Mouse (Mus musculus) thymus, adult 2 months (tissue): Measurements from ENCODE around the gene Scube3. TPM values are rescaled to one million over a fixed set of nuclear protein-coding genes. Genes with fewer than 3 reads are reported as not detected.

Experiments used
- DNase-seq: peaks from one replicate; pipeline ENCODE4 v3.0.0; 2021
- H3K27ac ChIP-seq: fragments of 200-500 bp; 2 replicates; pipeline ENCODE4 v1.5.1; 2012; ENCODE audit warnings: low read length, control low read depth; ENCODE audit not compliant: control insufficient read depth, insufficient read depth
- H3K27me3 ChIP-seq: fragments of 200-500 bp; 2 replicates; pipeline ENCODE4 v1.6.1; 2012; ENCODE audit warnings: mild to moderate bottlenecking, low read length, moderate library complexity, mixed read lengths; ENCODE audit not compliant: control insufficient read depth, insufficient read depth
- H3K36me3 ChIP-seq: fragments of 200-500 bp; 2 replicates; pipeline ENCODE4 v1.6.1; 2012; ENCODE audit warnings: mild to moderate bottlenecking, low read length, moderate library complexity; ENCODE audit not compliant: control insufficient read depth, insufficient read depth
- H3K4me1 ChIP-seq: fragments of 200-500 bp; replicated peaks from 2 replicates; pipeline ENCODE4 v1.6.1; 2012; ENCODE audit warnings: low read length; ENCODE audit not compliant: control insufficient read depth, insufficient read depth
- H3K4me3 ChIP-seq: fragments of 200-500 bp; 2 replicates; pipeline ENCODE4 v1.5.1; 2012; ENCODE audit warnings: mild to moderate bottlenecking, low read length, control low read depth, moderate library complexity; ENCODE audit not compliant: control insufficient read depth, insufficient read depth
- CTCF ChIP-seq: fragments of 200-500 bp; IDR thresholded peaks from 2 replicates; pipeline ENCODE4 v1.5.1; 2012; ENCODE audit warnings: mild to moderate bottlenecking, control low read depth, low read length, moderate library complexity, borderline replicate concordance; ENCODE audit not compliant: control insufficient read depth, poor library complexity, insufficient read depth; ENCODE audit errors: extremely low read depth
- POLR2A ChIP-seq: fragments of 200-500 bp; IDR thresholded peaks from 2 replicates; pipeline ENCODE4 v1.6.1; 2012; ENCODE audit warnings: mild to moderate bottlenecking, low read length, control low read depth, moderate library complexity; ENCODE audit not compliant: control insufficient read depth, poor library complexity, insufficient read depth; ENCODE audit errors: extremely low read depth
- WGBS: fragments of 180-500 bp; shearing (Covaris S2); methylation state at CpG from one replicate; pipeline ENCODE4 v1.1.7; 2018; 5-methylcytosine and 5-hydroxymethylcytosine counted together
- polyA plus RNA-seq: library from polyadenylated mRNA; depleted of rRNA; stranded (reverse); fragments of >200 nt; gene quantifications from 2 replicates; pipeline ENCODE4 v1.2.3, GENCODE M21; 2012

The Scube3 gene
- polyA plus RNA-seq, 1 experiment = 1.6 TPM

GRCm38 (mm10) chr17:28180783-28181544 lies 39.0 kb downstream of the Scube3 start:
- Histone ChIP-seq H3K4me1 (peaks cover 23% of the 10 kb centered on the region), H3K36me3 (no peaks in the 10 kb centered on the region), H3K4me3 (no peak overlapping the region), H3K27ac (no peak overlapping the region), H3K27me3 (no peaks in the 10 kb centered on the region)
- TF ChIP-seq CTCF = no peak
- TF ChIP-seq POLR2A = no peak
- DNase-seq = no peak
- 80% methylated on average over 15 of the region's 15 CpGs for WGBS

GRCm38 (mm10) chr17:28184971-28185638 lies 43.2 kb downstream of the Scube3 start:
- H3K4me3 ChIP-seq = no peak overlapping the region
- WGBS = 45% methylated on average over 7 of the region's 7 CpGs
- no peak for TF ChIP-seq POLR2A
- TF ChIP-seq CTCF = no peak
- DNase-seq = no peak
- no peaks in the 10 kb centered on the region for H3K36me3 ChIP-seq
- peaks cover 19% of the 10 kb centered on the region for H3K4me1 ChIP-seq
- no peaks in the 10 kb centered on the region for H3K27me3 ChIP-seq
- no peak overlapping the region for H3K27ac ChIP-seq

- no peak for DNase-seq
- peaks cover 19% of the 10 kb centered on the region for H3K4me1 ChIP-seq
- no peak overlapping the region for H3K27ac ChIP-seq
- no peaks in the 10 kb centered on the region for H3K27me3 ChIP-seq
- TF ChIP-seq POLR2A (no peak), CTCF (no peak)
- H3K36me3 ChIP-seq = no peaks in the 10 kb centered on the region
- 96% methylated on average over 5 of the region's 5 CpGs for WGBS
- no peak overlapping the region for H3K4me3 ChIP-seq
Measured at GRCm38 (mm10) chr17:28188313-28188712, 46.4 kb downstream of the Scube3 start.

- TF ChIP-seq POLR2A = no peak
- no peak for TF ChIP-seq CTCF
- WGBS = 90% methylated on average over 1 of the region's 1 CpGs
- DNase-seq = no peak
Measured at GRCm38 (mm10) chr17:28192754-28193153, 50.8 kb downstream of the Scube3 start.

GRCm38 (mm10) chr17:28193559-28193958 lies 51.6 kb downstream of the Scube3 start:
- H3K36me3 ChIP-seq = no peaks in the 10 kb centered on the region
- no peak overlapping the region for H3K27ac ChIP-seq
- H3K27me3 ChIP-seq = no peaks in the 10 kb centered on the region
- no peak overlapping the region for H3K4me3 ChIP-seq
- no peak for DNase-seq
- TF ChIP-seq POLR2A = no peak
- TF ChIP-seq CTCF = no peak
- peaks cover 3% of the 10 kb centered on the region; the same call in 1 of the 2 replicates for H3K4me1 ChIP-seq
- WGBS = 44% methylated on average over 3 of the region's 3 CpGs

More at GRCm38 (mm10) chr17:28192754-28193153, 50.8 kb downstream of the Scube3 start:
- Histone ChIP-seq H3K27me3 (no peaks in the 10 kb centered on the region), H3K36me3 (no peaks in the 10 kb centered on the region), H3K4me1 (peaks cover 3% of the 10 kb centered on the region; the same call in 1 of the 2 replicates), H3K4me3 (no peak overlapping the region), H3K27ac (no peak overlapping the region)

- no peak for DNase-seq
- Histone ChIP-seq H3K27ac (no peak overlapping the region), H3K27me3 (no peaks in the 10 kb centered on the region), H3K4me1 (peaks cover 3% of the 10 kb centered on the region; the same call in 1 of the 2 replicates), H3K36me3 (no peaks in the 10 kb centered on the region), H3K4me3 (no peak overlapping the region)
- TF ChIP-seq POLR2A = no peak
- TF ChIP-seq CTCF = no peak
- WGBS = 87% methylated on average over 10 of the region's 10 CpGs
Measured at GRCm38 (mm10) chr17:28195033-28195432, 53.1 kb downstream of the Scube3 start.
